Mouse (Mus musculus): ENCODE measurements at regions not wholly inside any gene's neighbourhood (a gene's known extent, or its start where the extent isn't known, plus 50 kb on each side); places are given as distances from the start of the nearest gene placed in this dataset.

GRCm38 (mm10) chr13:6000559-6001217, 139.4 kb downstream of the Klf6 start:
- Histone ChIP-seq H3K27me3 (no peaks in the 10 kb centered on the region), H3K4me2 (no peak overlapping the region), H3K4me1 (no peaks in the 10 kb centered on the region), H3K36me3 (replicated peaks) (no peaks in the 10 kb centered on the region), H3K9me3 (no peaks in the 10 kb centered on the region), H3K9ac (no peak overlapping the region), H3K27ac (no peak overlapping the region), H3K4me3 (replicated peaks) (no peak overlapping the region)
- WGBS: 89% methylated on average over 8 of the region's 8 CpGs
- no peak for ATAC-seq (ENCODE audit: low FRiP score)

- Histone ChIP-seq H3K9ac (no peak overlapping the region), H3K36me3 (replicated peaks) (no peaks in the 10 kb centered on the region), H3K4me3 (replicated peaks) (no peak overlapping the region), H3K27ac (no peak overlapping the region), H3K9me3 (no peaks in the 10 kb centered on the region), H3K27me3 (no peaks in the 10 kb centered on the region), H3K4me2 (no peak overlapping the region), H3K4me1 (no peaks in the 10 kb centered on the region)
- no peak for ATAC-seq (ENCODE audit: low FRiP score)
- 83% methylated on average over 3 of the region's 3 CpGs for whole genome bisulfite sequencing
Observed at GRCm38 (mm10) chr13:6001218-6001564, 139.9 kb downstream of the Klf6 start.

GRCm38 (mm10) chr13:6005901-6006300, 144.6 kb downstream of the Klf6 start:
- no peaks in the 10 kb centered on the region for H3K4me1 ChIP-seq
- H3K4me2 ChIP-seq: no peak overlapping the region
- no peak for ATAC-seq (ENCODE audit: low FRiP score)
- H3K9me3 ChIP-seq: no peaks in the 10 kb centered on the region
- no peak overlapping the region for H3K27ac ChIP-seq
- WGBS: 89% methylated on average over 6 of the region's 6 CpGs
- H3K27me3 ChIP-seq: no peaks in the 10 kb centered on the region
- H3K36me3 ChIP-seq (replicated peaks): no peaks in the 10 kb centered on the region
- no peak overlapping the region for H3K9ac ChIP-seq
- H3K4me3 ChIP-seq (replicated peaks): no peak overlapping the region

- no peak overlapping the region for H3K4me3 ChIP-seq (replicated peaks)
- H3K27me3 ChIP-seq: no peaks in the 10 kb centered on the region
- no peaks in the 10 kb centered on the region for H3K36me3 ChIP-seq (replicated peaks)
- H3K27ac ChIP-seq: no peak overlapping the region
- no peaks in the 10 kb centered on the region for H3K9me3 ChIP-seq
- H3K9ac ChIP-seq: no peak overlapping the region
- WGBS: 74% methylated on average over 1 of the region's 1 CpGs
- H3K4me1 ChIP-seq: no peaks in the 10 kb centered on the region
- ATAC-seq (ENCODE audit: low FRiP score): no peak
- H3K4me2 ChIP-seq: no peak overlapping the region
Observed at GRCm38 (mm10) chr13:6009671-6010070, 148.4 kb downstream of the Klf6 start.

GRCm38 (mm10) chr13:6027207-6027606, 165.9 kb downstream of the Klf6 start:
- no peak overlapping the region for H3K27ac ChIP-seq

GRCm38 (mm10) chr13:6028878-6029277, 167.6 kb downstream of the Klf6 start:
- Histone ChIP-seq H3K4me2 (no peak overlapping the region), H3K4me3 (replicated peaks) (no peak overlapping the region), H3K27me3 (no peaks in the 10 kb centered on the region), H3K27ac (no peak overlapping the region), H3K36me3 (replicated peaks) (no peaks in the 10 kb centered on the region), H3K9ac (no peak overlapping the region), H3K4me1 (peaks cover 4% of the 10 kb centered on the region; the same call in 1 of the 2 replicates), H3K9me3 (no peaks in the 10 kb centered on the region)
- no peak for ATAC-seq (ENCODE audit: low FRiP score)
- WGBS: 52% methylated on average over 4 of the region's 4 CpGs

More at GRCm38 (mm10) chr13:6027207-6027606, 165.9 kb downstream of the Klf6 start:
- H3K4me3 ChIP-seq (replicated peaks): no peak overlapping the region
- H3K4me1 ChIP-seq: peaks cover 4% of the 10 kb centered on the region; the same call in 1 of the 2 replicates
- ATAC-seq (ENCODE audit: low FRiP score): no peak
- H3K4me2 ChIP-seq: no peak overlapping the region
- no peak overlapping the region for H3K9ac ChIP-seq
- 90% methylated on average over 4 of the region's 4 CpGs for WGBS
- H3K9me3 ChIP-seq: no peaks in the 10 kb centered on the region
- H3K36me3 ChIP-seq (replicated peaks): no peaks in the 10 kb centered on the region
- H3K27me3 ChIP-seq: no peaks in the 10 kb centered on the region

- WGBS: 83% methylated on average over 6 of the region's 6 CpGs
- no peak overlapping the region for H3K9ac ChIP-seq
Observed at GRCm38 (mm10) chr13:6029461-6029860, 168.2 kb downstream of the Klf6 start.

GRCm38 (mm10) chr13:6030128-6030527, 168.8 kb downstream of the Klf6 start:
- no peak overlapping the region for H3K9ac ChIP-seq
- no peak overlapping the region for H3K4me3 ChIP-seq (replicated peaks)
- WGBS: 88% methylated on average over 2 of the region's 2 CpGs
- H3K9me3 ChIP-seq: no peaks in the 10 kb centered on the region
- no peak overlapping the region for H3K4me2 ChIP-seq
- no peak for ATAC-seq (ENCODE audit: low FRiP score)
- no peaks in the 10 kb centered on the region for H3K36me3 ChIP-seq (replicated peaks)
- peaks cover 4% of the 10 kb centered on the region; the same call in 1 of the 2 replicates for H3K4me1 ChIP-seq
- no peak overlapping the region for H3K27ac ChIP-seq
- H3K27me3 ChIP-seq: no peaks in the 10 kb centered on the region

More at GRCm38 (mm10) chr13:6029461-6029860, 168.2 kb downstream of the Klf6 start:
- Histone ChIP-seq H3K36me3 (replicated peaks) (no peaks in the 10 kb centered on the region), H3K27ac (no peak overlapping the region), H3K4me3 (replicated peaks) (no peak overlapping the region), H3K9me3 (no peaks in the 10 kb centered on the region), H3K27me3 (no peaks in the 10 kb centered on the region), H3K4me1 (peaks cover 4% of the 10 kb centered on the region; the same call in 1 of the 2 replicates), H3K4me2 (no peak overlapping the region)
- ATAC-seq (ENCODE audit: low FRiP score): no peak

- 24% methylated on average over 7 of the region's 7 CpGs for WGBS
- H3K27ac ChIP-seq: no peak overlapping the region
- no peaks in the 10 kb centered on the region for H3K36me3 ChIP-seq (replicated peaks)
- no peaks in the 10 kb centered on the region for H3K9me3 ChIP-seq
- no peak overlapping the region for H3K9ac ChIP-seq
- H3K4me2 ChIP-seq: no peak overlapping the region
- peaks cover 3% of the 10 kb centered on the region; the same call in 1 of the 2 replicates for H3K4me1 ChIP-seq
- H3K27me3 ChIP-seq: no peaks in the 10 kb centered on the region
- peak; percentile 44; the same call in 1 of the 2 replicates for ATAC-seq (ENCODE audit: low FRiP score)
- H3K4me3 ChIP-seq (replicated peaks): no peak overlapping the region
Observed at GRCm38 (mm10) chr13:6040132-6040531, 178.8 kb downstream of the Klf6 start.

- H3K4me2 ChIP-seq: no peak overlapping the region
- no peak overlapping the region for H3K9ac ChIP-seq
- H3K27ac ChIP-seq: no peak overlapping the region
- H3K36me3 ChIP-seq (replicated peaks): no peaks in the 10 kb centered on the region
- peaks cover 3% of the 10 kb centered on the region; the same call in 1 of the 2 replicates for H3K4me1 ChIP-seq
- no peak overlapping the region for H3K4me3 ChIP-seq (replicated peaks)
- no peak for ATAC-seq (ENCODE audit: low FRiP score)
- no peaks in the 10 kb centered on the region for H3K27me3 ChIP-seq
- 60% methylated on average over 2 of the region's 2 CpGs for WGBS
- no peaks in the 10 kb centered on the region for H3K9me3 ChIP-seq
Observed at GRCm38 (mm10) chr13:6040663-6041062, 179.4 kb downstream of the Klf6 start.

GRCm38 (mm10) chr13:6042495-6042894, 181.2 kb downstream of the Klf6 start:
- Histone ChIP-seq H3K4me1 (peaks cover 3% of the 10 kb centered on the region; the same call in 1 of the 2 replicates), H3K4me2 (no peak overlapping the region), H3K27me3 (no peaks in the 10 kb centered on the region), H3K4me3 (replicated peaks) (no peak overlapping the region), H3K36me3 (replicated peaks) (no peaks in the 10 kb centered on the region), H3K9ac (no peak overlapping the region), H3K9me3 (no peaks in the 10 kb centered on the region), H3K27ac (no peak overlapping the region)
- 85% methylated on average over 6 of the region's 6 CpGs for WGBS
- ATAC-seq (ENCODE audit: low FRiP score): no peak

- peaks cover 10% of the 10 kb centered on the region for H3K4me1 ChIP-seq
- 24% methylated on average over 6 of the region's 6 CpGs for WGBS
- H3K36me3 ChIP-seq (replicated peaks): no peaks in the 10 kb centered on the region
- H3K9me3 ChIP-seq: no peaks in the 10 kb centered on the region
- H3K27me3 ChIP-seq: no peaks in the 10 kb centered on the region
- no peak overlapping the region for H3K4me3 ChIP-seq (replicated peaks)
- H3K9ac ChIP-seq: no peak overlapping the region
- ATAC-seq (ENCODE audit: low FRiP score): 0 out of 2 replicates have a peak, but pooled peaks have one; percentile 33
- H3K27ac ChIP-seq: no peak overlapping the region
- H3K4me2 ChIP-seq: no peak overlapping the region
Observed at GRCm38 (mm10) chr13:6059515-6060228, 198.4 kb downstream of the Klf6 start.

Measured in forebrain, embryonic 12.5 days (tissue).